Mouse (Mus musculus) gastrocnemius, postnatal 25 days (tissue): ENCODE measurements around the gene Plagl1. TPM values are rescaled to one million over a fixed set of nuclear protein-coding genes. Genes with fewer than 3 reads are reported as not detected.

Experiments
- DNase-seq: peaks from one replicate; pipeline ENCODE4 v3.0.0; 2022
- total RNA-seq, 2 experiments: library from RNA; stranded (reverse); gene quantifications; 1 replicate in 1 of 2; 2 replicates in 1 of 2; pipeline ENCODE4 v1.2.3; 2021

Gene Plagl1
- total RNA-seq, 2 experiments from 2014 or later, result 5.0 to 10.6 TPM

- DNase-seq, result peak; percentile 84
Observed at GRCm38 (mm10) chr10:13090596-13091424, 30.5 kb downstream of the Plagl1 start.

GRCm38 (mm10) chr10:13092996-13093395 is 32.7 kb downstream of the Plagl1 start:
- DNase-seq, result no peak

DNA sequence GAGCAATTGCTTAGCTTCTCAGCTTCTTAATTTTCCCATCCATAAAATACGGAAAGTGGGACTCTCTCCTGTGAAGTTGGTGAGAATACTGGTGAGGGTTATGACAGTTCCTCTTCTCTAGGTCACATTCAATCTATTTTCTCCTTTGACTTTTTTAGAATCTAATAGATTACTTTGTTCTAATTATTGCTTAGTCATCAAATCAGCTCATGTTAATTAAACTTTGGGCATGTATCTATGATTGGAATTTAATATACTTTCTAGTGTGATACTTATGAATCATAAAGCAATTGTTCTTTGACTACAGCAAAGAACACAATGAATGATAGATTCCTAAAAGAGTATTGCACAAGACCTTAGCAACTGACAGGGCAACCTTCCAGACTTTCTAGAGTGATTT is 38.6 kb downstream of the Plagl1 start:
- DNase-seq, result no peak

GRCm38 (mm10) chr10:13100061-13100648 is 39.9 kb downstream of the Plagl1 start:
- DNase-seq, result no peak

DNA sequence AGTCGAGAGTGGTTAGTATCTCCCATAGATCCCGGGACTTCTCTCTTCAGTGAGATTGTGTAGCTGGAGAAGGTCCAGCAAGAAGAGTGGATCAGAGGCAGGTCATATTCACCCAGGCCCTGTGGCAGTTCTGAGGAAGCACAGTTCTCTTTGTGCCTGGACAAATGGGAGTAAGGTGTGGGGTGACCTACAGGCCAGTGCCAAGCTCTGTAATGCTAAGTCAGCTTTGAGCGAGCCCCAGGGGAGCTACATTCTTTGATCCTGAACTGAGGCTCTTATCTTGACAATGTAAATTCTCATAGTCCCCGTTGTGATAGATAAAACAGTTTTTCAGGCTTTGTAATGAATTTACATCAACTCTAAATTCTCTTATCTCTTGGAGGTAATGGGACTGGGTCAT is 42.1 kb downstream of the Plagl1 start:
- DNase-seq, result no peak

DNA sequence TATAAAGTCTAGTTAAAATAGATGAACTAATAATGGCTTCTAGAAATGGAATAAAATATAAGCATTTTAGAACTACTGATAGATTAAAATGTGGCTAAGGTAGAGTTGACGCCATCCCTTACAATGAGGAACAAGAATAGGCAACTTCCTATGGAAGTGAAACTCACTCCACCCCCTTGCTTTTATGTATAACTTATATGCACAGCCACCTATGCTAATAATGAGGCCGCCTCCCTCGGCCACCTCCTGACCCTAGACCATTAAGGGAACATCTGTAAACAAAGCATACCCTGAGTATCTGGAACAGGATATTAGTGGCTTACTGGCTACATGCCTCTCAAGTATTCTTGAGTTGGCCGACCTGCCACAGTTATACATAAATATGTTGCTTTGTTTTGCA is 43.5 kb downstream of the Plagl1 start:
- no peak for DNase-seq

GRCm38 (mm10) chr10:13106909-13107624 is 46.8 kb downstream of the Plagl1 start:
- DNase-seq, result no peak

GRCm38 (mm10) chr10:13108021-13108548 is 47.8 kb downstream of the Plagl1 start:
- no peak for DNase-seq

DNA sequence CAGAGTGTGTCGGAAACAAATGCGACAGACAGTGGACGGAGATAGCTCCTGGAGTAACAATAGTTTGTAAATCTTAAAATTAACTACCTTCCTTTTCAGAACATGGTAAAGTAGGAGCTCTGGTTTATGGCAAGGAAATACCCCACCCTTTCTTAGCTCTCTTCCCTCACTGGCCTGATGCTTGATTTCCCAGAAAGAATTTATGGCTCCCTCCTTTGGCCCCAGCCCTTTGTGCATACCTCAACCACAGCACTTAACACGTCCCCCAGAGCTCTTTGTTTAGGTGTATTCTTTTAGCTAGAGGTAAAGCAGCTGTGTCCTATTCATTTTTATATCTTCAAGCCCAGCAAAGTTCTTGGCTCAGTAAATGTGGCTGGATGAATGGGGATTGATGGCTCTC is 48.5 kb downstream of the Plagl1 start:
- no peak for DNase-seq

DNA sequence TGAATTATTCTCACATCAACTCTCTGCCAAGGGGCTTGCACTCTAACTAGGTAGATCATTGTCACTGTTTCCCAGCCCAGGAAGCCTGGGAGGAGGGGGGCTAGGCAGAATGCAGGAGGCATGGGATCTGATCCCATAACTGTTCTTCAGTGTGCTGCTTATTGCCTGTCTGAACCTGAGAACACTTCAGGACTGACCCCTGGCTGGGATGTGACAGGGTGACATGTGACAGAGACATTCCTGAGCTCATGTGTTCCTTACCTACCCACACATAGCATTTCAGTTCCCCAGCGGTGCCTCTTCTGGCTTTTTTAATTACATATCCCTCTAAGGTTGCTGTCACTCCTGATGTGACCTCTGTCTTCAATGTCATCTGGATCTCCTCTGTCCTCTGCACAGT is 49.5 kb downstream of the Plagl1 start:
- DNase-seq, result no peak

GRCm38 (mm10) chr10:13112849-13113248 is 52.5 kb downstream of the Plagl1 start:
- DNase-seq, result no peak

DNA sequence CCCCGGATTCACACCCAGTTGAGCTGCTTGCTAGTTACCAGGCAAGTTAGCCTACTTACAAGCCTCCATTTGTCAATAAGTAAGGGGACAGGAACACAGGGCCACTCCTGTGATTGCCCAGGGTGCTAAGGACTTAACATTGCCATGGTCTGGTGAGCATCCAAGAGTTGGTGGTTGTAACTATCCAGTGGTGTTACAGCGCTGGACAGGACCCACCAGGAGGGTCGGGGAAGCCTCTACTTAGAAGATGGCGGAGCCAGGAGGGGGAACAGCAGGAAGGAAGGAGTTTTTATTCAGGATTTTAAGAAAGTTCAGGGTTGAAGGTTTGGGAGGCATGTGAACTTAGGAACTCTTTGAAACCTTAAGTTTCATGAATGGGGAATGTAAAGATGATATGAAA is 53.3 kb downstream of the Plagl1 start:
- no peak for DNase-seq

GRCm38 (mm10) chr10:13115030-13115429 is 54.7 kb downstream of the Plagl1 start:
- DNase-seq, result no peak

DNA sequence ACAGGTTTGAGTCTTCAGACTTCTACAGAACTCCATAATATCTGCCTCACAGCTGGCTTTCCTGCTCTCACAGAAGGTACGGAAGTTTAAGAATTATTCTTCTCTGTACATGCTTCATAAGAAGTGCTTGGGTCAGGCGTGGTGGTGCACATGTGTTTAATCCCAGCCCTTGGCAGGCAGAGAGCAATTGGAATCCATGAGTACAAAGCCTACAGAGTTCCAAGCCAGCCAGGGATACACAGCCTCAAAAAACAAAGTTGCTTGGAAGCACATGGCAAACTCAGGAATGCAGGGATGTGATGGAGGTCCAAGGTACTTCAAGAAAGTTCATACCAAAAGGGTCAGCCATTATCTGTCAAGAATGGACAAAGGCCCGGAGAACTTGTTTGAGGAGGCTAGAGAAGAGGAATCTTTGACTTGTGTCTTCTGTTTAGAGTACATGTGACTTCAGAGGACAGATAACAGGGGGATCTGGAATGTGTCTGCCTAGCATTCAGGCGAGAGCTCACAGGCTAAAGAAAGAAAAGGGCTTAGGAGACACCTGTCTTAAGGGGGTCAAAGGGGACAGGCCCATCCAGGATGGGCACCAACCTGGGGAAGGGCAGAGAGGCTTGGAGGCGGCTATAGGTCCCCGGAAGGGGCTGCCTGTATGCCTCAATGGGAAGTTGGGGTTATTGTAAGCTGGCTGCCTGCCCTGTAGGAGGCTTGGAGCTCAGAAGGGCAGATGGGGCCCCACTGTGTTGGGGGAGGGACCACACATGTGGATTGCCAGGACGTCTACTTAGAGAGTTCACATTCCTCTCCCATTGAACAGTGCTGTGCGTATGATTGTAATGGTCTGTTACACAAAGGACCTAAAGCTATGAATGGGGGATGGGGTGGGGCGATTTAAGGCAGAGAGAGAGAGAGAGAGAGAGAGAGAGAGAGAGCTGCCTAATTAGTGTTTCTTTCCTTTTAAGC is 56.7 kb downstream of the Plagl1 start:
- DNase-seq, result no peak

DNA sequence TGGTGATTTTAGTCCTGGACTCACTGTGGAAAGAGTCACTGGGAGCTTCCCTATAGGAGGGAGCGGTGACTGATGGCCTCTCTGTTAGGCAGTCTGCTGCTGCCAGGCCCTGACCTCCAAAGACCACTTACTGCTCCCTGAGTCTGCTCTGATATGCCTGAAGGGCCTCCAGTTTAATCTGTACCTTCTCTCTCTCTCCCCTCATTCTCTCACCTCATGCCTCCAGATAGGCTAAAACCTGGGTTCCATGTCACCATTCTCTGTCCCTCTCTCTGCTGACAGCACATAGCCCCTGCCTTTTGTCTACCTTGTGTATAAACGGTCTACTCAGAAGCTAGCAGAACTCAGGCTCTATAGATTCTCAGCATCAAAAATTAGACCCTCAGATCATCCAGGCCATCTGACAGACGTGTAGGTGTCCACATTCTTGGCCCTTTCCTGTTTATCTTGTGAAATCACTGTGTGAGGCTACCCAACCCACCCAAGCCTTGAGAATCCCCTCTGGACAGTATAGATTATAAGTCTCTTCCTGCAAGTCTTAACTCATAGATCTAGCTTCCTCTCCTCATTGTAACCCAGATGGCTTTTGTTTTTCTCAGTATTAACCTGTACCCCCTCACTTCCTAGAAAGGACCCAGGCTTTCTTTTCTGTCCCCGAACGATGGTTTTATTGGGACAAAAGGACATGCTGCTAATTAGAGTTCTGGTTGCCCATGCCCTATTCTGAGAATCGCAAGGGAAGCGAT is 57.9 kb downstream of the Plagl1 start:
- DNase-seq, result no peak

DNA sequence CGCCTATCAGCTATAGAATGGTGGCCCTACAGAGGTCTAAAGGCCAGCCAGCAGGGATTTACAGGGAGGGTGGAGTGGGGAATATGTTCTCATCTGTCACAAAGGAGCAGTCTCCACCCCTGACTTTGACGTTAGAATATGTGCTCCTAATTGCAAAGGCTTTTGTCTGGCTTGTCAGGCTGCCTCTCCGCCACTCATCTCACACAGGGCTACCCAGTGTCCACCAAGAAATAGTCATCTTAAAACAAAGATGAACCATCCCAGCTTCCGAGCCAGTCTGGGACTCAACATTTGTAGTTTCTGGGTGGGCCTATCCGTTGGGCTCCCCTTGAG is 58.4 kb downstream of the Plagl1 start:
- DNase-seq, result no peak

GRCm38 (mm10) chr10:13119300-13119699 is 59.0 kb downstream of the Plagl1 start:
- no peak for DNase-seq

- no peak for DNase-seq
Observed at GRCm38 (mm10) chr10:13125811-13126210, 65.5 kb downstream of the Plagl1 start.

- DNase-seq, result no peak
Observed at GRCm38 (mm10) chr10:13127335-13127734, 67.0 kb downstream of the Plagl1 start.

DNA sequence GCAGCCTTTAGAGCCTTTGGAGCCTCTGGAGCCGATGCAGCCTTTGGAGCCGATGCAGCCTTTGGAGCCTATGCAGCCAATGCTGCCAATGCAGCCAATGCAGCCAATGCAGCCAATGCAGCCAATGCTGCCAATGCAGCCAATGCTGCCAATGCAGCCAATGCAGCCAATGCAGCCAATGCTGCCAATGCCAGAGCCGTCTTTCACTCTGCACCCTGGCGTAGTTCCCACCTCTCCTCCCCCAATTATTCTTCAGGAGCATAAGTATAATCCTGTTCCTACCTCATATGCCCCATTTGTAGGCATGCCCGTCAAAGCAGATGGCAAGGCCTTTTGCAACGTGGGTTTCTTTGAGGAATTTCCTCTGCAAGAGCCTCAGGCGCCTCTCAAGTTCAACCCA is 67.6 kb downstream of the Plagl1 start:
- no peak for DNase-seq

- no peak for DNase-seq
Observed at GRCm38 (mm10) chr10:13133850-13134249, 73.5 kb downstream of the Plagl1 start.
